ENCODE assay signal across 9 mouse cellular contexts in genomic region chr9:111551461-111552190, GRCm38 (mm10).
DNase-seq lines count a peak whose midpoint lies in the region; ATAC-seq and TF ChIP-seq lines count a peak whose summit lies in the region.
"Had no signal": no experiment of that assay in that cellular context is flagged by ENCODE, and none has a peak within 500 bp of the region (broad histone marks: within the 10 kb centered on the region; RNA-seq: fewer than 3 reads in every experiment).

No protein-coding gene starts in this region.

- WGBS in kidney, embryonic 14.5 days = 66% methylated on average over 15 of the region's 15 CpGs

- no peak for ATAC-seq in CD4-positive, CD25-positive, alpha-beta regulatory T cell, adult 4 months
- no peak for ATAC-seq in kidney, embryonic 14.5 days (ENCODE audit: low FRiP score, low TSS enrichment)
- ATAC-seq in Patski = no peak
- ATAC-seq in granulocyte monocyte progenitor cell, adult 5-6 weeks (replicated peaks; ENCODE audit: poor library complexity, severe bottlenecking) = peak; percentile 73

- no peak overlapping the region for H3K27ac ChIP-seq in kidney, embryonic 14.5 days (ENCODE audit: low read depth, low read length)

- H3K4me2 ChIP-seq in kidney, embryonic 14.5 days (replicated peaks; ENCODE audit: low read depth, low read length) = no peak overlapping the region

- H3K4me3 ChIP-seq in kidney, embryonic 14.5 days (ENCODE audit: low read length) = no peak overlapping the region
- H3K4me3 ChIP-seq: erythroblast, embryonic 14.5 days had no signal

- no peaks in the 10 kb centered on the region for H3K36me3 ChIP-seq in kidney, embryonic 14.5 days (ENCODE audit: control insufficient read depth, insufficient read depth, low read length)

- in situ Hi-C loops in Patski (cut with MboI; ENCODE audit: low pct_unique_long_range_greater_than_20kb) = loop anchor here (5.0 kb wide), 2 partner anchors 54 to 366 kb away; no protein-coding TSS in a partner anchor

- no peaks in the 10 kb centered on the region for H3K9me3 ChIP-seq in kidney, embryonic 14.5 days (ENCODE audit: control insufficient read depth, low read length)

- CTCF ChIA-PET in Patski (lab: Charles Lee) = interaction anchor here (0.7 to 4.1 kb wide), 7 partner anchors 10 to 367 kb away, joined by 3 to 16 read pairs (median 3); no protein-coding TSS in a partner anchor

- H3K27me3 ChIP-seq in kidney, embryonic 14.5 days (ENCODE audit: control insufficient read depth, insufficient read depth, low read length) = no peaks in the 10 kb centered on the region
- no peaks in the 10 kb centered on the region for H3K27me3 ChIP-seq in Patski

- H3K4me1 ChIP-seq in kidney, embryonic 14.5 days (ENCODE audit: control insufficient read depth, insufficient read depth, low read length) = 0 out of 2 replicates have a peak, but pooled peaks cover 2% of the 10 kb centered on the region

- H3K9ac ChIP-seq in kidney, embryonic 14.5 days (ENCODE audit: low read depth, low read length) = no peak overlapping the region

- peak; percentile 93 for TF ChIP-seq CTCF in Patski (IDR thresholded peaks at IDR 0.05)

- DNase-seq in CD4-positive, CD25-positive, alpha-beta regulatory T cell, adult 2 months (ENCODE audit: low read depth, low spot score) = peak; percentile 39
- DNase-seq in kidney, adult 9 months = peak; percentile 34
- no peak for DNase-seq in Patski (ENCODE audit: low read depth, low spot score)
- DNase-seq in testis, postnatal 14 days (ENCODE audit: low spot score) = peak; percentile 43
- DNase-seq in ovary, postnatal 14 days (ENCODE audit: low spot score) = no peak

- POLR2A ChIA-PET in Patski (lab: Charles Lee) = interaction anchor here (1.1 kb wide), 1 partner anchor 11 kb away, joined by 3 read pairs; no protein-coding TSS in a partner anchor

Comparison
In these comparisons a context has a peak if more than half of its experiments do, and no peak if none do; other contexts are left out.
1. DNase-seq: peak in CD4-positive, CD25-positive, alpha-beta regulatory T cell, adult 2 months (single experiment), kidney, adult 9 months (single experiment) and testis, postnatal 14 days (single experiment); none in Patski (single experiment) and ovary, postnatal 14 days (single experiment).